Mouse (Mus musculus) brown adipose tissue, adult 24 weeks (tissue): Measurements from ENCODE around the gene Pgbd1. TPM values are rescaled to one million over a fixed set of nuclear protein-coding genes. Genes with fewer than 3 reads are reported as not detected.
A peak's percentile ranks its signal among the peaks of the same experiment; 100 is the strongest.
"Not testable (repeated sequence)": the region's sequence is repeated elsewhere in the genome, so short reads cannot be mapped to it uniquely, and the experiment has no call there.

Experiments
- H3K27ac ChIP-seq: fragments of 200-500 bp; replicated peaks from 2 replicates; pipeline ENCODE4 v1.5.1; 2012; ENCODE audit warnings: low read depth, mild to moderate bottlenecking, low read length
- H3K4me1 ChIP-seq: fragments of 200-500 bp; 2 replicates; pipeline ENCODE4 v1.6.1; 2012; ENCODE audit warnings: low read length, mixed read lengths; ENCODE audit not compliant: control insufficient read depth, insufficient read depth, insufficient read length
- H3K4me3 ChIP-seq: fragments of 200-500 bp; 2 replicates; pipeline ENCODE4 v1.5.1; 2012; ENCODE audit warnings: low read depth, mild to moderate bottlenecking, low read length, moderate library complexity; ENCODE audit not compliant: insufficient read depth
- polyA plus RNA-seq: library from polyadenylated mRNA; stranded (reverse); fragments of >200 nt; gene quantifications from 2 replicates; pipeline ENCODE4 v1.2.4, GENCODE M21; 2012; ENCODE audit not compliant: missing spikeins, insufficient read depth, insufficient read length

The Pgbd1 gene
- polyA plus RNA-seq, result 0.42 TPM in 1 of 2 replicates, not detected in the other

DNA sequence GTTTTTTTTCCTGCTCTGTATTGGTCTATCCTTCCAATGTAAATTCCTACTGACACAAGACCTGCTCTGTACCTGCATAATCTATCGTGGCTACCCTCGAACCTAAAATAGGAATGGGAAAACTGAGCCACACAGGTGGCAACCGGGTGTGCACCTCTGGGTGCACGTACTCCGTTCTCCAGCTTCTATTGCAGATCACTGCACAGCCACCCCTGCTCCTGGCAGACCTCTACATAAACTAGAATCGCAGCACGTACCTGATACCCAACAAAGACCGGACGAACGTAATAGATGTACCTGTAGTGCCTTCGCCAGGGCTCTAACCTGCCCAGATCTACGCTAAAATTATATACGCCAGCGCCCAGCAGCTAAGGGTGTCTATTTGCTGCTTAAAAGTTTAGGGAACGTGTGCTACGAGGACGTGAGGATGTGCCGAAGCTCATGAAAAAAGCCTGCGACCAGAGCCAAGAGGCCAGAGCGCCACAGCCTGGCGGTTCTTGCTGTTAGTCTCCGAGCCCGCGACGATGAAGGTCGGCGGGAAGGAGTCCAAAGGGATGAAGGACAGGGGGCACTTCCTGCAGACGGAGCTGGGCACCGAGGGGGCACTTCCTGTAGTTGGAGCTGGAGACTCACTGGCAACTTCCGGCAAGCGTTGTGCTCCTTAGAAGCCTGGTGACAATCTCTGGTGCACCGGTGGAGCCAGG lies at the start of gene Pgbd1:
Gene Pgbd1, minus strand, starts transcription at position 556 of the 704 bp plus-strand sequence.
- peak within 1 kb of the TSS; percentile 10; the same call in 1 of the 2 replicates for H3K27ac ChIP-seq
- H3K4me3 ChIP-seq, result peak within 1 kb of the TSS; percentile 65
- no peaks in the 10 kb centered on the region for H3K4me1 ChIP-seq

DNA sequence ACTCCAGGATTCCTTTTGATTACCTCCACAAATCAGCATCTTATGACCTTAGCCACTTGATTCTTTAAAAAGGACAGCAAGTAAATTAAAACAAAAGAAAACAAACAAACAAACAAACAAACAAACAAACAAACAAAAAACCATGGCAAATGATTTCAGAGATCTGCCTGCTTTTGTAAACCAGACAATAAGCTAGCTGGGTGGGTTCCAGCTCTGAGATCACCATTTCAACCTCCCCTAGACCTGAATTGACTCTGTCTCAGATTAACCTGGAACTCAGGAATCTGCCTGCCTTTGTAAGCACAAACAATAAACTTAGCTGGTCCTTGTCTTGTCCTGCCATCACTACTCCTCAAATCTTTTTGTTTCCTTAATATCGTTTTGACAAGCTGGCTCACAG lies 46.0 kb upstream of the Pgbd1 start:
- Histone ChIP-seq H3K4me3 (no peak overlapping the region), H3K4me1 (no peaks in the 10 kb centered on the region), H3K27ac (no peak overlapping the region)

DNA sequence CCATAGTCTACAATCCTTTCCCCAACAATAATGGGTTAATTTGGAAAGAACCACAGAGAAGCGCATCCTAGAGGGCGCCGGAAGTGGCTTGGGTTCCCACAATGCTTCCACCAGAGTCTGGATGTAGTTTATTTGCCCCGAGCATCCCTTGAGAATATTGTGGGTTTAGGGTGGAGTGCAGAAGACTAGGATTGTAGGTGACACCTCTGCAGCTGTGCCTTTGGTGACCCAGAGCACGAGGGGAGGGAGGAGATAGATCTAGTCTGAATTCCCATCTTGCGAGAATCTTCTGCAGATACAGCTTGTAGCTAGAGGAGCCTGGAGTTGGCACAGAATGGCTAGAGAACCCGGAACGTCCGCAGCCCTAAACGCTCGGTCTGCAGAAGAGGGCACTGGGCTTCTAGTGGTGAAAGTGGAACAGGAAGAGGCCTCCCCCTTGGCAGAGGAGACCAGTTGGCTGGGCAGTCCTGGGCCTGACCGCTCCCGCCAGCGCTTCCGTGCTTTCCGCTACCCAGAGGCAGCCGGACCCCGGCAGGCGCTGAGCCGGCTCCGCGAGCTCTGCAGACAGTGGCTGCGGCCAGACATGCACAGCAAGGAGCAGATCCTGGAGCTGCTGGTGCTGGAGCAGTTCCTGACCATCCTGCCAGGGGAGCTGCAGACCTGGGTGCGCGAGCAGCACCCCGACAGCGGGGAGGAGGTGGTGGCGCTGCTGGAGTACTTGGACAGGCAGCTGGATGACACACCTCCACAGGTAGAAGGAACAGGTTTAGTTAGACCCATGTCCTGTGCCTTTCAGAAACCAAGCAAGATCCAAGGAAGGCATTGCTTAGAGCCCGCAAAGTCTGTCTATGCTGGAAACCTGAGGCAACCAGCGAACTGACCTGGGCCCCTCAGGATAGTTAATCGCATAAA lies 38.2 kb upstream of the Pgbd1 start, which contains the start of the genes Zkscan4 and Gm10065:
Gene Zkscan4, plus strand, starts transcription at position 149 of the 912 bp plus-strand sequence.
Gene Gm10065, minus strand, starts transcription at position 683 of the 912 bp plus-strand sequence.
- Histone ChIP-seq H3K27ac (peak within 1 kb of the TSS; percentile 62), H3K4me3 (peak within 1 kb of the TSS; percentile 91)
- not testable (repeated sequence) for H3K4me1 ChIP-seq

DNA sequence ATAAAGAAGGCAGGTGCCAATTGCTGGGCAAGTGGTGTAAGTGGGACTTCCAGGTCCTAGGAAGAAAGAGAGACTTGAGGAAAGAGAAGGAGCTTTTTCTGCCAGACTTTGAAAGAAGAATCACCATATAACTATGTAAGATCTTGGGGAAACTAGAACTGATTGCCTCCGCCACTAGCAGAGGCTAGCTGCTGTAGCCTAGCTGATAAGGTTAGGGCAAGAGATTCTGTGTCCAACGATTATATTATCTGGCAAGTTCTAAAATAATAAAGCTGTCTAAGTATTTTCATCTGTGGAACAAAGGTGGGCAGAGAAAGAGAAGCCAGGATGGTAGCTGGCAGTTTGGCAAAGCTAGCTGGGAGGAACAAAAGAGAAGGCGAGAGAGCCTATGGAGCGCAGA lies 31.6 kb upstream of the Pgbd1 start:
- 0 out of 2 replicates have a peak, but pooled peaks cover 2% of the 10 kb centered on the region for H3K4me1 ChIP-seq
- H3K27ac ChIP-seq, result no peak overlapping the region
- no peak overlapping the region for H3K4me3 ChIP-seq

DNA sequence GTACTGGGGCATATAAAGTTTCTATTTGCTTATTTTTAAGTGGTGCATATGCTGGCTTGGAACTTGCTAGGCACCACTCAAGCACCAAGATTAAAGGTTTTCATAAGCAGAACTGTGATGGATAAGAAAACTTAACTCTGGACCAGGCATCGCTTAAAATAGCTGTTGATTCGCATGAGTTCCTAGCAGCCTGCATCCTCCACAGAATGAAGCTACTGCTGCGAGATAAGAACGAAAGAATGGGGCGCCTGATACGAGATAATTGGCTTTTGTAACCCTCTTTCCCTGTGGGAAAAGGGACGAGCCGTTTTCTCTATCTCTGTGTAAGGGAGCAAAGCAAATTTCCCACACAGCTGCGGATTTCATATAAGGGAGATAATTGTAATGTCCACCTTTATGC lies 28.2 kb upstream of the Pgbd1 start:
- 0 out of 2 replicates have a peak overlapping the region, but pooled peaks have one; percentile 14 for H3K4me3 ChIP-seq

DNA sequence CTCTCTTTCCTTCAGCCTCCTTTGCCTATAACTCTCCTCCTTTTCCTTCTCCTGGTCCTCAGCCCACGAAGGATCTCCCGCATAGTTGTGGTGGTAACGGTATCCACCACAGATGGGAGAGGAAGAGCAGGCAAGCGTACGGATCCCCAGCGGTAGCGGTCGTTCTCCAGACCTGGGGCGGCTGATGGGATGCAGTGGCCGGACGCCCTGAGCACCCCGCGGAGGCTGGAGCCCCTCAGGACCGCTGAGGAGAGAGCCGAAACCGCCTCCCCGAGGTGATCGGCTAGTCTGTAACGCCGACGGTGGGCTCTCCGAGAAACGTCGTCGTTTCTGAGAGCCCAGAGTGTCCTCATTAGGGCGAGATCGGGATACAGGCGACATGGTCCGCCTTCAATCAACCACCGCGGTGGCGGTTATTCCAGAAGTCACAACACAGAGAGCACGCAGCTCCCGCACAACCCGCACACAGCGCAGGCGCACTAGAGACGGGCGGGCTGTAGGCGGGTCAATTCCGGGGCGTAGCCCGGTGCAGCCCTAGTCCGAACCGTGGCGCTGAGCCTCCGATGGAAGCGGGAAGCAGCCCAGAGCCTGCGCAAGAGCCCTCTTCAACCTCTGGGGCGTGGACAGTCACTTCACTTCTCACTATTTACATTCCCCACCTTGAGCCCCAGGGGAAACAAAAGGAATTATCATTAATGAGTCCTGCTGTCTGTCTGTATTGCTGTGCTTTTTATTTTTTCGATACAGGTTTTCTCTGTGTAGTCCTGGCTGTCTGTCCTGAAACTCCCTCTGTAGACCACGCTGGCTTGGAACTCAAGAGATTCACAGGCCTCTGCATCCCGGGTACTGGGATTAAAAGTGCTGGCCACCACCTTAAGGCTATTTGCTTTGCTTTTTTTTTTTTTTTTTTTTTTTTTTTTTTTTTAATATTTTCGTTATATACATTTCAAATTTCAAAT lies 27.5 kb upstream of the Pgbd1 start, which contains the start of gene Nkapl:
Gene Nkapl, minus strand, starts transcription at position 449 of the 959 bp plus-strand sequence.
- no peak within 1 kb of the TSS for H3K27ac ChIP-seq
- H3K4me1 ChIP-seq, result 0 out of 2 replicates have a peak, but pooled peaks cover 2% of the 10 kb centered on the region
- H3K4me3 ChIP-seq, result peak within 1 kb of the TSS; percentile 74

More for the DNA sequence above, 28.2 kb upstream of the Pgbd1 start:
- Histone ChIP-seq H3K27ac (no peak overlapping the region), H3K4me1 (0 out of 2 replicates have a peak, but pooled peaks cover 2% of the 10 kb centered on the region)

DNA sequence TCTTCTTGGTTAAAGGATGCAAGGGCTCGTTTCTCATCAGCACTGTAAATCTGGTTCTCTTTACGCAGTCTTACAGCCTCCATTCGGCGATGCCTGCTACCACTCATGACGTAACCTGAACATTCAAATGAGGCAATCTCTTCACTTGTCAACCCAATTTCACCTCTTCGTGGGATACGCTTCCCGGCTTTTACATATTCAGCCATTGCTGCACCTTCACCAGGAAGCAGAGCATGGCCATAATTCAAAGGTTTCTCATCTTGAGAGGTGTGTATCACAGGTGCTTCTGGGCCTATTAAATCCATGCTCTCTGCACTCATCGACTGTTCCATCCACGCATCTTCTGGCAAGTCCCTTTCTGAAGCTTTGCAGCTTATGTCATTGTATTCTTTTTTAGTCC lies 26.5 kb upstream of the Pgbd1 start:
- Histone ChIP-seq H3K27ac (no peak overlapping the region), H3K4me3 (no peak overlapping the region)

DNA sequence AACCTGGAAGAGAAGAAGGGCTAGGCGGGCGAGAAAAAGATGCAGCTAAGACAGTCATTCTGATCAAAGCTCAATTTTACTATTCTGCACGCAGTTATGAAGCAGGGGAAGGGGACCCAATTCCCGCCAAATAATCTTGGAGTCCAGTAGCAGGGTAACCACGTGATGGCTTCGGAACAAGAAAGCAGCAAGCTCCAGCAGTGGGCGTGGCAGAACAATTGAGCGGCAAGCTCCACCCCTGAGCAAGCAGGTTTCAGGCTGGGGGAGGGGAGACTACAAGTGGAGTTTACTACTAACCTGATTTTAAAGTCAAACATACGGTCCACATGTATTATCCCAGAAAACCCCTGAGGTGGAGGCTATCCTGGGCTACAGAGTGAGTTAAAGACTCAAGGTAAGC lies 21.7 kb upstream of the Pgbd1 start:
- not testable (repeated sequence) for H3K4me3 ChIP-seq, H3K27ac ChIP-seq, H3K4me1 ChIP-seq

More for the DNA sequence above, 26.5 kb upstream of the Pgbd1 start:
- 0 out of 2 replicates have a peak, but pooled peaks cover 2% of the 10 kb centered on the region for H3K4me1 ChIP-seq

DNA sequence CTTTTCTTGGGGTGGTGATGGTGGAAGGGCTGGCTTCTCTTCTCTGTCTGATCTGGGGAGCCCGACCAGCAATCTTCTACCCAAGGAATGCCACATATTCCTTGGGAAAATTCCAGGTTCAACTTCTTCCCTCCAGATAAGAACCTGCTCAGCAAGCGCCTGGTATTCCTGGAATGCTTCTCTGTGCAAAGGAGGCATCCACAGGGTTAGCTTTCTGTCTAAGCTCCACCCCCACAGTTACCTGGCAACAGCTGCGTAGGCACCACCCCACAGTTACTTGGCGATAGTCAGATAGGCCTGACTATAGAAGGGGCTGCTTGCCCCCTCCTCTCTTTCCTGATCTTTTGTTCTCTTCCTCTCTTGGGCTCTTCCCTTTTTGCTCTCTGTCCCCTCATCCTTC lies 15.5 kb upstream of the Pgbd1 start:
- Histone ChIP-seq H3K4me1 (peaks cover 8% of the 10 kb centered on the region; the same call in 1 of the 2 replicates), H3K4me3 (no peak overlapping the region), H3K27ac (no peak overlapping the region)

DNA sequence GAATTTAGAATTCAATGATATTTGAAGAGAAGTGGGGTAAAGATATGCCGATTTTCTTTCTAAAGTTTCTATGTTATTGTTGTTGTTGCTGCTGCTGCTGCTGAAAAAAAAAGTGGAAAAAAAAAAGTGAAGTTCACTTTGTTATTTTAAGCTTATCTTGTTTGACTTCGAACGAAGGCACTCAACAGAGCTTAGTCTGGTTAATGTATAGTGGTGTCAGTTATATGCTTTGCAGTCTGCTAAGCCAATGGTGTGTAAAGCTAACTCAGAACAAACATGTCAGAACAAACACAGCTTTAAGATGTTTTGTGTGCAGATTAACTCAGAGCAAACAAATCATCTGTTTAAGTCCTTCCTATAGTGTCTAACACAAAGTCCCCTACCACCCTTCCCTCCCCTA lies 13.3 kb upstream of the Pgbd1 start:
- Histone ChIP-seq H3K4me3 (no peak overlapping the region), H3K4me1 (peaks cover 10% of the 10 kb centered on the region; the same call in 1 of the 2 replicates), H3K27ac (no peak overlapping the region)

DNA sequence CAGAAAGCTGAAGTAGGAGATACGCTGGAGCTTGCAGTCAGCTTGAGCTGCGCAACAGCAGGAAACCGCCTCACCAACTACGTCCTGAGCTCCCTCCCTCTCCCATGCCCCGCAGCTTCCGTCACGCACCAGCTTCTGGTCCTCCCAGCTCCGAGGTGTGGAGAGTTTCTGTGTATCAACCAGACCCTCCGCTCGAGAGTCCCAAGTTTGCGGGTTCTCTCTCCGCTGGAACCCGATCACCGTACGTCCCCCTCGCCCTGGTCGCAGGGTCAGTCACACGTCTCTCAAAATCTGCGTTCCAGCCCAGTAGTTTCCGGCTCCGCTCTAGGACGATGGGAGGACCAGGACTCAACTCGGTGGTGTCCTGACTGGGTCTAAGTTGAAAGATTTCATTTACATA lies 12.6 kb upstream of the Pgbd1 start, which contains the start of gene Zscan26:
Gene Zscan26, minus strand, starts transcription at position 282 of the 400 bp plus-strand sequence.
- Histone ChIP-seq H3K27ac (peak within 1 kb of the TSS; percentile 96), H3K4me3 (peak within 1 kb of the TSS; percentile 83), H3K4me1 (peaks cover 13% of the 10 kb centered on the region; the same call in 1 of the 2 replicates)

DNA sequence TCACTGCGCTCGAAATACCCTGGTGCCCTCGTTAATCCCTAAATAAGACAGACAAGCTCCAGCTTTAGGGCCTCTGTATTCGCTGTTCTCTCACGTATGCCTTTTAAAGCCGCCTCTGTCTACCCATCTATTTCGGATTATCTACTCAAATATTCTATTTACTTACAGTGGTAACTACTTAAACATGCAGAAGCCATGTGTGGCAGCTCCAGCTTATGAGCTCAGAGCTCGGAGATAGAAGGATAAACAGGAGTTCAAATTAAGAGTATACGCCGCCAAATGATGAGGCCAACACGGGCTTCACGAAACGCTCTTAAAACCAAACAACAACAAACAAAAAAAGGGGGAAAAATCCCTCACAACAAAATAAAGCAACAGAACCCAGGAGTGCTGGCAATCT lies 12.2 kb upstream of the Pgbd1 start:
- Histone ChIP-seq H3K4me3 (peak overlapping the region; percentile 83), H3K4me1 (peaks cover 13% of the 10 kb centered on the region; the same call in 1 of the 2 replicates), H3K27ac (peak overlapping the region; percentile 96)

DNA sequence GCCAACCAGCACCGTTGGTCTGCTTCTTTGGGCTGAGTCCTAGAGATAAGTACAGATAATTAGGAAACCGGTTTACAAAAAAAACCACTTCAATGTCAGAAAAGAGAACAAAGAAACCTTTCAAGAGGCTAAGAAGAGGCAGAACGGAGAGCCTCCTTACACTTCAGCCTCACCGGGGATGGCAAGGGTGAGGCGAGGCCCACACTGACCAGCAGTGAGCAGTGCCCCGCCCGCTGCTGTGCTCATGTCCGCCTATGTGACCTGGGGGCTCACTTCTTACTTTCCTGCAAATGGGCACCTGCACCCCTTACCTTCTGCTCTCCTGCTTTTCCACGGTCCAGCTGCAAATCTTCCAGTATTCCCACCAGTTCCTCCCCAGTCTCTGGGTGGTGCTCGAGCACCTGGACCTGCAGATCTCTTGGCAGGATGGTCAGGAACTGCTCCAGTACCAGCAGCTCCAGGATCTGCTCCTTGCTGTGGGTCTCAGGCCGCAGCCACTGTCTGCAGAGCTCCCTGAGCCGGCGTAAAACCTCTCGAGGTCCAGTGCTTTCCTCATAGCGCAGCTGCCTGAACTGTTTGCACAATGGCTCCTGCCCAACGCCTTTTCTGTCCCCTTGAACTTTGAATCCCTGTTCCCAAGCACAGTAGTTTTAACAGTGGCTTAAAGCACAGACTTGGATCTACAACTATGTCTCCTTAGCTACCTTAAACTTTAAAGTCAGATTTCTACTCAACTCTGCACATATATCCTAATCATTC lies 7.2 kb upstream of the Pgbd1 start:
- Histone ChIP-seq H3K4me1 (peaks cover 13% of the 10 kb centered on the region; the same call in 1 of the 2 replicates), H3K27ac (no peak overlapping the region), H3K4me3 (no peak overlapping the region)
